Mouse (Mus musculus) layer of hippocampus, postnatal 25 days (tissue): Measurements from ENCODE around the gene Arsk. TPM values are rescaled to one million over a fixed set of nuclear protein-coding genes. Genes with fewer than 3 reads are reported as not detected.

Source experiments
- DNase-seq, 2 experiments: peaks; one replicate each; pipeline ENCODE4 v3.0.0; 2022; ENCODE audit warnings: mixed read lengths in 2 of 2, low spot score in 1 of 2; ENCODE audit errors: extremely low spot score in 1 of 2
- total RNA-seq, 2 experiments: library from RNA; stranded (reverse); gene quantifications; 2 replicates each; pipeline ENCODE4 v1.2.3; 2021

Gene Arsk
- total RNA-seq, 2 experiments from 2014 or later: 5.3 to 5.7 TPM

GRCm38 (mm10) chr13:76042455-76042854 lies 56.0 kb downstream of the Arsk start:
- DNase-seq: no peak

- DNase-seq: no peak
Measured at GRCm38 (mm10) chr13:76024588-76024987, 73.9 kb downstream of the Arsk start.

- no peak for DNase-seq
Measured at GRCm38 (mm10) chr13:76021782-76022181, 76.7 kb downstream of the Arsk start.

GRCm38 (mm10) chr13:76018844-76019400 lies 79.5 kb downstream of the Arsk start:
- no peak for DNase-seq

DNA sequence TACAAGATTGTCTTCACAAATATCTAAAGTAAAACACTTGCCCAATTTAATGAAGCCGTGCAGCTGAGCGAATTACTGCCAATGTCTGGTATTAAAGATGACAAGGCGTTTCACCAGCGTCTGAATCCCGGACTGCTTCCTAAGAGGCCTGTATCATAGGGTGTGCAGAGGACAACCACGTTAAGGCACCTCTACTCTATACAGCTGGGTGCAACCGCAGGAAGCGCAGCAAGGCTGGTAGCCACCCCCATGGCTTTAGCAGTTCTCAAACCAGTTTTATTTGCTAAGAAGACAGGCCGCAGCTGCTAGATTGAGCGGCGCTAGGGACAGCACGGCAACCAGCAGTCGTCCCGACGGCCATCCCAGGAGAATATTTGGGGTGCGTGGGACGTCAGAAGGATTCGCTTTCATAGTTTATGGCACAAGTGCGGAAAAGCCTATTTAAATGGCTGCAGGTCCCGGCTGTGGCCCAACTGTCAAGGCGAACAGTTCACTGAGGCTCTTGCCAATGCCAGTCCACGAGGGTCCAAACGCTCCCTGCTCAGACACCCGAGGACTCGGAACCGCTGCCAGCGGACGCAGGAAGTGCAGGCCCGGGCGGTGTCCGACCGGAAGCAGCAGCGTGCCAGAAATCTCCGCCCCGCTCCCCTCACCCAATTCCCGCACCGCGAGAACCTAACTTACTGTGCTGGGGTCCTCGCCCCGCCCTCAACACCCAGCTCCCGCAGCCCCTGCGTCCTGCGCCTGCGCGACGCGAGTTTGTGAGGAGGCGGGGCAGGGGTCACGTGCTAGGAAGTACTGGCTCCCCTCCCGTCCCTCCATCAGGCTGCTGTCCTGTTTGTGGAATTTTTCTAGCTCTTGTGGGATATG lies 80.3 kb downstream of the Arsk start, which contains the start of gene Rfesd:
TSS of gene Rfesd (minus strand) at position 746 of the 870 bp plus-strand sequence.
- DNase-seq: peak; percentile 85 to 86

DNA sequence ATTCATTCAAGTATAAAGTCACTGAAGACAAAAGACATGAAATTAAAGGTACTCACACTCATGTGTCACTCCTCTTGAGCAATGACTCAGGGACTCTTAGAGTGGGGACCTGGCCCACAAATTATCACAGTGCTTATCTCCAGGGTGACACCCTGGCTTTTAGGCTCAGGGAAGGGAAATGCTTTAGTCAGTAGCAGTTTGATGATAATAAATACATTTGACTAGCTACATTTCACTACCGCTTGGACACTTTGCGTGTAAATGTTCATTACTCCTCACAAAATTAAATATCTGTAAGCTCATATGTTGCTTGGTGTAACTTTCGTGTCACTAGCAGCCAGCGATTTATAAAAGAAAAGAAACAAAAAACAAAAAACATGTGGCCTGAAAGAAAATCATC lies 81.0 kb downstream of the Arsk start:
- DNase-seq: no peak

- no peak for DNase-seq
Measured at GRCm38 (mm10) chr13:76014511-76014910, 83.9 kb downstream of the Arsk start.

Other genes with a start within 250 kb of the Arsk start
- gene Rhobtb3, start 154.7 kb downstream of the Arsk start, total RNA-seq: 10 to 100 TPM; 16.2 to 17.5 TPM
- not detected for gene Spata9, start 131.5 kb downstream of the Arsk start, total RNA-seq
- 10 to 100 TPM; 17.0 TPM for gene Rfesd, start 79.9 kb downstream of the Arsk start, total RNA-seq
- 1 to 10 TPM; 1.7 to 1.9 TPM for gene Gpr150, start 41.7 kb downstream of the Arsk start, total RNA-seq
- 10 to 100 TPM; 19.2 to 21.3 TPM for gene Ttc37, start 74 bp upstream of the Arsk start, total RNA-seq
- gene Fam81b, start 206.4 kb upstream of the Arsk start, total RNA-seq: not detected